Mouse (Mus musculus) granulocyte monocyte progenitor cell, adult 5-6 weeks (primary cell): Measurements from ENCODE around the gene Cep83. TPM values are rescaled to one million over a fixed set of nuclear protein-coding genes. Genes with fewer than 3 reads are reported as not detected.

ENCODE experiments used
- ATAC-seq: replicated peaks from 2 replicates; pipeline ENCODE4 v1.8.0; 2016; ENCODE audit warnings: mild to moderate bottlenecking, moderate TSS enrichment, inconsistent platforms; ENCODE audit not compliant: poor library complexity, severe bottlenecking
- total RNA-seq, 2 experiments: library from RNA; stranded (forward) in 1 of 2; stranded (reverse) in 1 of 2; fragments of 200-712, 200-1000 nt in 1 of 2; fragments of >200 nt in 1 of 2; fragmentation: Nextera tagmentation in 1 of 2; gene quantifications; 2 replicates each; pipeline ENCODE4 v1.2.3; 2014 to 2017

Cep83 gene
- total RNA-seq (2014; fragmentation: Nextera tagmentation) (56.5 and 57.9 TPM in 2 replicates), total RNA-seq (2017) (81.0 and 89.1 TPM in 2 replicates)

DNA sequence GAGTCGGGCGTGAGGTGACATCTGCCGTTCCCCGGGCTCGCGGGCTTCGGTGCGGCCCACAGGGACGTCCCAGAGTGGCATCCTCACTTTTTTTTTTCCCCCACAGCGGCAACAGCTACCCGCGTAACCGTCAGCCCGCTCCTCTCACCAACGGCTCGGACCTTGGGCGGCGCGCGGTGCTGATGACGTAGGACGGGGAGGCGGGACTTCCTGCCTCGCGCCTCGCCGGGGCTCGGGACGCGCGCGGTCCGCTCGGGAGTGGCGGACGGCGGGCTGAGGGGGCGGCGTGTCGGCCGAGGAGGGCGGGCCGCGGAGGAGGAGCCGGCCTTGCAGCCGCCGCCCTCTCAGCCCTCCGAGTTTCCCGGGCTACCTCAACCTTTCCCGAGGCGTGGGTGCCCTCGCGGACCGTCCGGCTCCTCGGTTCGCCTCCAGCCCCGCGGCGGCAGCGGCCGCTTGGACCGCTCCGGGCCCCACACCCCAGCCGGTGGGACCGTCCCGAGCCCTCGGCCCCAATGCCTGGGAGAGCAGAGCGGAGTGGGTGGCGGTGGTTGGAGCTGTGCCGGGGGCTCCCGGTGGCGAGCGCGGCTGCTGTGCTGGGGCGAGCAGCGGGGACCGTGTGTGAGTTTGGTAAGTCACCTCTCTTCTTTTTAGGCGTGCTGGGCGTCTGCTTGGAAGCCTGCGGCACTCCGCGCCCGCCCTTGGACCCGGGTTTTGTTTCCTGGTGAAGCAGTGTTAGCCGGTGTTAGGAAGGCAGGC is at the start of gene Cep83:
Gene Cep83 (plus strand): TSS at position 235 of the 756 bp plus-strand sequence.
- ATAC-seq, result peak; percentile 86

DNA sequence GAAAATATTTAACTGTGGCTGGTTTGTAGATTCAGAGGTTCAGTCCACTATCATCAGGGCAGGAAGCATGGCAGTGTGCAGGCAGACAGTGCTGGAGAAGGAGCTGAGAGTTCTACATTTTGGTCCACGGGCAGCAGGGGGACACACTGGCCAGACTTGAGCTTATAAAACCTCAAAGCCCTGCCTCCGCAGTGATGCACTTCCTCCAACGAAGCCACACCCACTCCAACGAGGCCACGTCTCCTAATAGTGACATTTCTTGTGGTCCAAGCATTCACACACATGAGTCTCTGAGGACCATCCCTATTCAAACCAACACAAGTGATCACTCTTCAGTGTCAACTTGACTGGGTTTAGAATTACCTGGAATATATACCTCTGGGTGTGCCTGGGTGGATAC is 49.2 kb upstream of the Cep83 start:
- peak; percentile 91 for ATAC-seq

DNA sequence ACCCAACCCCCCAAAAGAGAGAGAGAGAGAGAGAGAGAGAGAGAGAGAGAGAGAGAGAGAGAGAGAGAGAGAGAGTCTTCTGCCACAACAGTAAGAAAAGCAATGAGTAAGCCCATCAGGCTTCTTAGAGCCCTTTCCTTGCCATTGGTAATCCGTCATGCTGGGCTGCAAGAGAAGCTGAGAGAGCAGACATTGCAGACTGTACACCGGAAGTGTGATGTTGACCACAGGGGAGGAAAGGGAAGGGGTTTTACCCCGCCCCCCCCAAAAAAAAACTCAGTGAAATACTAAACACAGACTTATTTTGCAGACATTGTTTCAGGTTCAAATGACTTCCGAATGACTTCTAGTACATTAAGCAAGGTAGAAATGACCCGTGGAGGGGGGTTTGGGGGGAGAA is 48.4 kb upstream of the Cep83 start:
- peak; percentile 84 for ATAC-seq

DNA sequence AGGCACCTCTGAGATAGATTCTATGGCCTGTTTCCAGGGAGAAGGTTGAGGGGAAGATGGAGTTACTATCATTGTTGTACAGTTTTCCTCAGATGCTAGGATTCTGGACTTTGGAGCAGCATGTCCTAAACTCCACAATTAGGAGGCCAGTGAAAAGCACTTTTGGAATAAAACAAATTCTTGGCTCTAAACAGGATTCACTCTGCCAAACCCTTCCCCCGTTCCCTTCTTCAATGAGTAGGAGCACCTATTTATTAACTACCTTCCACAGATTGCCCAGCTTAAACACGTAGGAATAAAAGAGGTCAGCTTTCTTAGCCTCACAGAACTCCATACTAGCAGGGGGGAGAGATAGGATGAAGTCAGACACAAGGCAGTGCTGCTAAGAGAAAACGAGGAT is 24.4 kb upstream of the Cep83 start:
- ATAC-seq, result no peak

DNA sequence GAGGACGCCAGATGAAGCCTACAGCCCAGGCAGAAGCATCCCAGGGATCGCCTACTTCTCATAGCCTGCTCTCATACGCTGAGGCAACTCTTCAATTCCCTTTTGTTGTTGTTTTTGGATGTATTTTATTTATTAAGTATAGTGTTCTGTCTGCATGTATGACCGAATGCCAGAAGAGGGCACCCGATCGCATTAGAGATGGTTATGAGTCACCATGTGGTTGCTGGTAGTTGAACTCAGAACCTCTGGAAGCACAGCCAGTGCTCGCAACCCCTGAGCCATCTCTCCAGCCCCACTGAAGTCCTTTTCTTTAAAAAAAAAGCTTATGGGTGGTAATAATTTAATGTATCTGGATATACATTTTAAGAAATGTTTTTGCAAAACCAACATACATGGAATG is 24.0 kb upstream of the Cep83 start:
- no peak for ATAC-seq

DNA sequence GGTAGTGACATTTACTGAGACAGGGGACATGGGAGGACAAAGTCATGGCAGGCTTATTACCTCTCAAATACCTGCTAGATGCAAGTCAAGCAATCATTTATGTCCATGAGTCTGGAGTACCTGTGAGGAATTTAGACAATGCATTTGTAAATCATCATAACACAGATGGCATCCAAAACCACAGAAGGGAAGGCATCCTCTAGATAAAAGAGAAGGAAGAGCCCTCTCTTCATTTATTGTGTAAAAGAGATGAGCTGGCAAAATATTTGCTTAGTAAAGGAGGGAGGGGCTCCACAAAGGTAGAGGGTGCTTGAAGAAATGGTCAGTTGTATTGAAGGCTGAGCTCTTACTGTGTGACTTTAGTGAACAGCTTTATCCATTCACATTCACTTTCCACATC is 20.3 kb upstream of the Cep83 start:
- ATAC-seq, result no peak

DNA sequence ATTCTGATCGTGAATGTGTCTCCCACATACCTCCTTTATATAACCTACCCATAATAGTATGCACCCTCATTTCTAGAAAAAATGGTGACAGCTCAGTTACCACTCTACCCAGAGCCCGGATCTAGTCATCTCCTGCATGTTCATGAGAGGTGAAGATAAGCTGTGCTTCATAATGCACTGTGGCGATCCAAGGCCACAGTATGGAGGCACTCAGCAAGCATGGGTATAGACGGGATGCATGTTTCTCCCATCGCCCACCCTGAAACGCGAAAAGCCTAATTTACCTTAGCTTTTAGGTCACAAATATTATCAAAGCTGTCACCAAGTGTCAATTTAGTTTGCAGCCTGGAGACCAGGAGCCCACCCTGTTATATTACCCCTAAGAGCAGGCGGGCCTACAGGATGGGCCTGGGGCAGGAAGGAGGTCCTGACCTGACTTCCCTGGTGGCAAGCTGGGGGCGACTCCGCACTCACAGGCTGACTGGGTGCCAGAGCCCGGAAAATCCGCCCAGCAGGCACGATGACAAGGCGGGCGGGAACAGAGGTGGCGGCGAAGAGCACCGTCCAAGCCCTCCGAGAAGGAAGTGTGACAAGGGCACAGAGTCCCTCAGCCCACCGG is 544 bp upstream of the Cep83 start:
- peak; percentile 75 for ATAC-seq

DNA sequence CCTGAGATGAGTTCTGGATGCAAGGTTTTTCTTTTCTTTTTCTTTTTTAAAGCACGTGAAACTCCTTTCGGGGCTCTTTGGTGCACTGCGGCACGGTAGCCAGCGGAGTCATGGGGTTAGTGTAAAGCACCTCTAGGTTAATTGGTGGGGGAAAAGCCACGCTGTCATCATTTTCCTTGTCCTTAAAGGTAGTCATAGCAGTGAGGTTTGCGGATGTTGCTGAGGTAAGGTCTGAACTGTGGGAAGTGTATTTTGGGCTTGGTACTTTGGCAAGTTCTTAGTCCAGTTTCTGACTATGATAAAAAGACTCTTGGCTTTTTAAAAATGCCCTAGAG is 689 bp downstream of the Cep83 start:
- ATAC-seq, result no peak

DNA sequence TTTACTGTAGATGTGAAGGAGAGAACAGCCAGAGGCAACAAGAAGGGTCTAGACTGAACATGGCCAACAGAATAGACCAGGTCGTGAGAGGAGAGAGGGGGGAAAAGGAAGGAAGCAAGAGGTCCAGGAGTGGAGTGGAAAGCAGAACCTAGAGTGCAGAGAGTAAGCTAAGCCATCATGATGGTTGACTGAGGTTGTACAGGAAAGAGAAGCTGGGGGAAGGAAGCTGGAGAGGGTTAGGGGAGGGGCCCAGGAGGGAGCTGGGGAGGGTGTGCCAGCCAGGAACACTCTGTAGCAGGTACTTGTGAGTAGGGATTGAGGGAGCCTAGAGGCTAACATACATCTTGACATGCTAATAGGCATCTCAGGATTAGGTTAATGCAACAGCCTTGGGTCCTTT is 1.9 kb downstream of the Cep83 start:
- peak; percentile 49 for ATAC-seq

DNA sequence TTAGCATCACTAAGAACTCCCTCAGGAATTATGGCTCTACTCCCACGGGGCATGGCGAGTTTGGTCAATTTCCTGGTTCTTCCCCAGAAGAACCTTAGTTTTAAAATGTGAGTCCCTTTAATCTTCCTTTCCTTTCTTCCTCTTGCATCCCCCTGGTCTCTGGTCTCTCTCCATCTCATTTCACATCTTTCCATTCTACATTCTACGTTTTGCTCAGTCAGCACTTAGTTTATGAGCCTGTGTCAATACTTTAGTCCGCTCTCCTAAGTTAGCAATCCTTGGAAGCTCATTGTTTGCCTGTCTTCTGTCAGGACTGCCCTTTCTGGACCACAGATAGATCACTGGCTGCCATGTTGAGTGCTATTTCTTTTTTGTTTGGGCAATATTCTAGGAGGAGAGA is 3.7 kb downstream of the Cep83 start:
- ATAC-seq, result no peak

DNA sequence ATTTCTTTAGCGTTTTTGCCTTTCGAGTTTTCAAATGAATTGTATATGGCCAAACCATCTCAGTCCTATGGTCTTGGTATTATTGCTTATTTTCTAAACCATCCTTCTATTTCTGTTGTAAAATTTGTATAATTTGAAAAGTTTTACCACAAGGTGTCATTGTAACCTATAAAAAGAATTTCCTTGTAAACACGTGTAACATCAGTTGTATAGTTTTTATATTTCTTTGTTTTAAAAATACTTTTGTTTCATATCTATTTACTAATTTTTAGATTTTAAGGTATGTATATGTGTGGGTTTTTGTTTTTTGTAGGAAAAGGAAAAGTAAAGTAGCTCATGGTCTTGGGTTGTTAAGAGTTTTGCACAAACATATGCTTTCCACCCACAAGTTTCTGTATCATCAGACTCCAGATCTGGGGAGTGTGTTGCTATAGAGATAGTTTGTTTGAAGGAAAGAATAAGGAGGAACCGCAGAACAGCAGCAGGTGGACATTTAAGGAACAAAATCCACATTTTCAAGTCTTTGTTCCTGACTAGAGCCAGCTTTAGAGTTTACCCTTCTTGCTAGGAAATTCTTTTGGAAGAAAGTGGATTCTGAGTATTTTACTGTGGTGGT is 17.3 kb downstream of the Cep83 start:
- ATAC-seq, result no peak

DNA sequence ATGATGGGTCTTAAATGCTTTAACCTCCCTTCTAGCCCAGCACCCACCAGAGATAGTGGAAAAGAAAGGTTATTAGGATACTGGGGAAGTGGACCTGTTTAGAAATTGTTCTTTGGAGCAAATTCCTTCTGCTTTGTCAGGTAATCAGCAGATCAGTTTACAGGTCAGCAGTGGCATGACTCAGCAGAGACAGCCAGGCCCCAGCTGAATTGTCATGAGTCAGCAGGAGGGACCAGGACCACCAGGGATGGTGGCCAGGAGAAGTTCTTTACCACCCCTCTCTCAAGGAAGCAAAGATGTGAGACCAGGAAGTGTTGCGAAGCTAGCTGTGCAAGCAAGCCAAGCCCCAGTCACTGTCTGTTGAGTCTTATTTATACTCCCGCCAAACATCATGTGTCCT is 18.2 kb downstream of the Cep83 start:
- ATAC-seq, result peak; percentile 48

DNA sequence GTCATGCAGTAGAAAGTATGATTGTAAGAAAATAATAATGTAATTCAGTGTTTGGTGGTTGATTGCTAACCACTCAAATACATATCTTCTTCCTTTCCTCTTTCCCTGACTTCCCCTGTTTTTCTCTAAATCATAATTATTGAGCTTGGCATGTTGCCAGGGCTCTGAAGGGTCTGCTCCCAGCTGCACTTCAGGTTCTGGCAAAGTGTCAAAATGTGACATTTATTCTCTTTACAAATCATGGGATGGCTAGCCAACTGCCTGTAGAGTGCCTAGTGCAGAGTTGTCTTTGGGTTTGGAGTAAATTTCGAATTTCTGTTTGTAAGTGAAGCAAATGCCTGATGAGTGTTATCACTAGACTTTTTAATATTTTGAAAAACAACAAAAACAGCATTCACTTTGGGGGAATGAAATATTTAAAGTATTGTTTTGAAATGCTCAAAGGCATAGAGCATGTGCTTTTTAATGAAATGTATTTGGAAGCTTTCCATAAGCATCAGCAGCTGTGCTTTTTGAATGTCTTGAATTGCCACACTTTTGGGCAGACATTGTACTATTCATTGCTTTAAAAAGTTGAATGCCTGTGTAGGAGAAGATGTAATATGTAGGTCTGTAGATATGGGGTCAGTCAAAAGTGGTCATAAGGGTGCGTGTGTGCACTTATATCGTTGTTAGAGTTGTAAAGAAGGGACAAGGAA is 21.3 kb downstream of the Cep83 start:
- no peak for ATAC-seq

DNA sequence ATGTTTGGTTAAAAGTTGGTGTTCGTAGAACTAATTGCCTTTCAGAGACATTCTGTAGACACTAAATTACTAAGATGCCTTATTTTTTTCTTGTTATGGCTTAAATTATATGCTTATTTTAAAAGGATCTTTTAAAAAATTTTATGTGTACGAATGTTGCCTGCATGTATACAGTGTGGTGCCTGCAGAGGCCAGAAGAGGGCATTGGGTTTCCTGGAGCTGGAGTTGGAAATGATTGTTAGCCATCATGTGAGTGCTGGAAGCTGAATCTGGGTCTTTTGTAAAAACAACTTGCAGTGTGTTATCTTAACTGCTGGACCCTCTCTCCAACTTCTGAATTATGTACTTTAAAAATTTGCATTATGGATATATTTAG is 21.9 kb downstream of the Cep83 start:
- no peak for ATAC-seq

DNA sequence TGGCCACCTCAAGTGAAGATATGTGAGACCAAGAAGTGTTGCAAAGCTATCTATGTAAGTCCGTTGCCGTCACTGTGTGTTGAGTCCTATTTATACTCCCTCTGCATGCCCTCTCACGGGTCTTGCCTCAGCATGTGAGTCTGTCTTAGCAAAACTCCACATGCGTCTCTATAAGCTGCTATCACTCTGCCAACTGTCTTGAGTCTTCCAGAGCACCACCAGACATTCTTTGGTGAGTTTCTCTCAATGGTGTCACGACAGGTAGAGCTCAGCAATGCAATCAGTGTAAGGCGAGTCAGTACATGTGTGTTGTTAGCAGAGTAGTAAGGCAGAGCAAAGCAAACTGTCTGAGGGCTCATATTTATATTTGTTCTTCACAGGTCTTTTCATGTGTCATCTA is 31.8 kb downstream of the Cep83 start:
- ATAC-seq, result no peak

DNA sequence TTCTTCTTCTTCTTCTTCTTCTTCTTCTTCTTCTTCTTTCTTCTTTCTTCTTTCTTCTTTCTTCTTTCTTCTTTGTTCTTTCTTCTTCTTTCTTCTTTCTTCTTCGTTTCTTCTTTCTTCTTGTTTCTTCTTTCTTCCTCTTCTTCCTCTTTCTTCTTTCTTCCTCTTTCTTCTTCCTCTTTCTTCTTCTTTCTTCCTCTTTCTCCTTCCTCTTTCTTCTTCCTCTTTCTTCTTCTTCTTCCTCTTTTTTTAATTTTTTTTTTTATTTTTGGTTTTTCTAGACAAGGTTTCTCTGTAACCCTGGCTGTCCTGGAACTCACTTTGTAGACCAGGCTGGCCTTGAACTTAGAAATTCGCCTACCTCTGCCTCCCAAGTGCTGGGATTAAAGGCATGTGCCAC is 39.6 kb downstream of the Cep83 start:
- peak; percentile 79 for ATAC-seq

DNA sequence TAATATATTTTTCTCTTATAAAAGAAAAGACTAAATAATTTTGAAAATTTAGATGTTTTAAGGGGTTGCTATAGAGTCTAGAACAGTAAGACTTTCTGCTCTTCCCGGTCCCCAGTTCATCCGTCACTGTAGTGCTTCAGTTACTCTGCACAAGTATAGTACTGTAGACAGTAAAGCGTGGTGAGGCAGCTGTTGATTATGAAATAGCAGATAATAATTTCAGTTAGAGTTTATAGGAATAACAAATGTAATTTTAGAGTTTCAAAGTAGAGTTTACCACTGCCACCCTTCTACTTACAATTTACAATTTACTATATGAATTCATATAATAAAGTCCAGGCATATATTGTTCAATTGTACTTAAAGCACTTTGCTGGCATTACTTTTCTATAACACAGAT is 42.0 kb downstream of the Cep83 start:
- ATAC-seq, result no peak

DNA sequence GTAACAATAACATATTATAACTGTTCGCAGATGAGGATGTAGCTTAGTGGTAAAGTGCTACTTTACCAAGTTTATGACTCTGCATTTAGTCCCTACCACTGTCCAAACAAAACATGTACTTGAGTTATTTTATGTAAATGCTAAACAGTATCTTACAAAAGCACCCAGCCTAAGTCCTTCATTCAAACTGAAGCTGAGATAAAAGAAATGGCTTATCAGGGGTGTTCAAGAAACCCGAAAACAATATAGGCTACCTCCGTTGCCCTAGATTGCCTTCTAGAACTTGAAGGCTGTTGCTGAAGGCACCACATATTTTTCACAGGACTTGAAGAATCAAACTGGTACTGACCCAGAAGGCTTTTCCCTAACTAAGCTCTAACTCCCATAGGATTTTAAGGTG is 46.4 kb downstream of the Cep83 start:
- ATAC-seq, result no peak

DNA sequence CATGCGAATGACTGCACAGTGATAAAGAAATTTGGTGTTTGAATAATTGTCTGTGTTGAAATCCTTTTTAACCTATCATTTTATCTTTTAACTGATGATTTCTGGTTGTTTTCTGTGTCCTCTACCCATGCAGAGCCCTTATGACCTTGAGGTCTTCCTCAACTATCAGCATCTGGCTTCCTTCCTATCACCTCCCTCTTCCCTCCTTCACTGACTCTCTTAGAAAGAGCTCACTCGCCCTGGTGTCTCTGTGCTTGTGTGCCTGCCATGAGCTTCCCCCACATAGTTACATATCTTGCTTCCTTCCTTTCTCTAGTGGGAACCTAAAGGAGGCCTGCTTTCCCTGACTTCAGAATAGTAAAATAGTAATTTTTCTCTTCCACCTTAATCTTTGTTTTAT is 51.8 kb downstream of the Cep83 start:
- no peak for ATAC-seq

DNA sequence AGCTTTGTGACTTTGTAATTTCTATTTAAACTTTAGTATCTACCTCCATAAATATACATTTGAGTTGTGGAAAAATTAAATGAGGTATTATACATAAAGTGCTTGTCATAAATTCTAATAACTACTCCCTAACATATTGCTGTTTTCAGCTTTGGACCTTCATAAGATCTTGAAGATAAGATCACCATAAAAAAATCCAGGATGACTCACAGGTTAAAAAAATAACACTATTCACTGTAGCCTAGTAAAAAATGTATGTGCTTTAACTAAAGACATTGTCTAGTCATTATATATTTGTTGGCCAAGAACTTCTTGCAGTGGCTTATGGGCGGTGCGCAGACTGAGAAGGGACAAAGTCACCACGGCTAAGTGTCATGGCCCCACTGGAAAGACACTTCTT is 53.0 kb downstream of the Cep83 start:
- no peak for ATAC-seq

DNA sequence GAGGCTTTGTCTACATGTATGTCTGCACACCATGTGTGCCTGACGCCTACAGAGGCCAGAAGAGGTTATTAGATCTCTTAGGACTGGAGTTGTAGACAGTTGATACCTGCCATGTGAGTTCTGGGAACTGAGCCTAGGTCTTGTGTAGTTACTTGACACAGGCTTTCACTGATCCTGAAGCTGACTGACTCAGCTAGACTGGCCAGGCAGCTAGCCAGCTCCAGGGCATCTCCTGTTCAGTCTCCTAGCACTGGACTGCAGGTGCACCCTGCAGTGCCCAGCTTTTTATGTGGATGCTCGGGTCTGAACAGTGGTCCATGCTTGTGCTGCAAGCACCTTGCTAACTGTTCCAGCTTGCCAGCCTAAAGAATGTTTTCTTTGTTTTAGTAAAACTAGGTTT is 58.6 kb downstream of the Cep83 start:
- no peak for ATAC-seq
